Mouse (Mus musculus): ENCODE results near the gene Lrfn1.

DNA sequence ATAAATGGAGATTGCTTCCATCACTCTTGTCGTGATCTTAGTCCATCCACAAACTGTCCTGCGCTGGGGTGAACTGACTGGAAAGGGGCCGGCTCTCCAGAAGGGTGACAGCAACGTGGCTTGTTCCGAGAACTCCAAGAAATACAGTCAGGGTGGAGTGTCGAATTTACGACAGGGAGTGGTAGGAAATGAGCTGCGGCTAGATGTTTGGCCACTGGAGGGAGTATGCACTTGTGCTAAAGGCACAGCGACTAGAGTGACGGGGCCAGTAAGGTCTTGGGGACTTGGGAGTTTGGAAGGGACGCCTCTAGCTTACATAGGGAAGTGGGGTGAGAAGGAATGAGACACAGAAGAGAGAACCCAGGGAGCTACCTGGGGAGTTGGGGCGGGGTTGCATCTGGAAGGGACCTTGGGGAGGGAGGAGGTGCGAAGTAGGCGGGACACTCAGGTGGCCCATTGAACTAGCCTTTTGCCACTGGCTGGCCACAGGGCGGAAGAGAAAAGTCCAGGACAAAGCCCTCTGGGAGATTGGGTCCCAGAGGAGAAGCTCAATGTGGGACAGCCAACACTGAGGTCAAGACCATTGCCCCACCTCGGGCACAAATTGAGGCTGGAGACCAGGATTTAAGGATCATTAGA, 14.7 kb upstream of the Lrfn1 start, which contains the start of gene Gmfg:
- TF ChIP-seq CTCF (IDR thresholded peaks at IDR 0.05) (peak; percentile 90), EP300 (IDR thresholded peaks at IDR 0.05) (peak; percentile 67; the same call in 1 of the 2 replicates)
